8 mouse cellular contexts compared by ENCODE assay signal in genomic region chr10:81416581-81417226, GRCm38 (mm10). TPM values are rescaled to one million over a fixed set of nuclear protein-coding genes. Genes with fewer than 3 reads are reported as not detected.
DNase-seq lines count a peak whose midpoint lies in the region; ATAC-seq and TF ChIP-seq lines count a peak whose summit lies in the region.

No protein-coding gene starts in this region.

- DNase-seq in adrenal gland, postnatal 10 days = peak; percentile 92
- DNase-seq in embryo, embryonic 11 days = peak; percentile 88
- peak; percentile 92 for DNase-seq in gastrocnemius, postnatal 14 days
- peak; percentile 92 for DNase-seq in hindbrain, postnatal 0 days (ENCODE audit: low spot score)
- DNase-seq in left cerebral cortex, postnatal 10 days (ENCODE audit: extremely low spot score in 1 of 2, low spot score in 2 of 2) = peak; percentile 82 to 93
- peak; percentile 92 to 93 for DNase-seq in right cerebral cortex, postnatal 10 days (ENCODE audit: low spot score in 2 of 2)
- no peak for DNase-seq in spleen, adult 18-20 months

- peak; percentile 79 for TF ChIP-seq CTCF in hindbrain, postnatal 0 days (IDR thresholded peaks at IDR 0.05; ENCODE audit: low read depth)

- peak overlapping the region; percentile 13; the same call in 1 of the 2 replicates for H3K4me3 ChIP-seq in hindbrain, postnatal 0 days (ENCODE audit: low read length)

- no peaks in the 10 kb centered on the region for H3K27me3 ChIP-seq in hindbrain, postnatal 0 days (ENCODE audit: insufficient read depth, low read length)

- H3K4me1 ChIP-seq in hindbrain, postnatal 0 days (ENCODE audit: insufficient read depth, low read length) = peaks cover 30% of the 10 kb centered on the region

- H3K4me2 ChIP-seq in hindbrain, postnatal 0 days (ENCODE audit: low read depth, low read length) = peak overlapping the region; percentile 42

- 3% methylated on average over 18 of the region's 26 CpGs for WGBS in hindbrain, postnatal 0 days

- H3K27ac ChIP-seq in hindbrain, postnatal 0 days = peak overlapping the region; percentile 77

- H3K36me3 ChIP-seq in hindbrain, postnatal 0 days (ENCODE audit: insufficient read depth, low read length) = no peaks in the 10 kb centered on the region

- ATAC-seq in hindbrain, postnatal 0 days = peak; percentile 89
- ATAC-seq in megakaryocyte, adult 5-6 weeks (ENCODE audit: poor library complexity, severe bottlenecking) = peak; percentile 43

- H3K9me3 ChIP-seq in hindbrain, postnatal 0 days (ENCODE audit: low read length) = no peaks in the 10 kb centered on the region

- intact Hi-C loops in gastrocnemius, postnatal 14 days (cut with DNase I; ENCODE audit: low total_unique reads) = no loop called here
- intact Hi-C loops in left cerebral cortex, postnatal 10 days (cut with DNase I) = no loop called here

- H3K9ac ChIP-seq in hindbrain, postnatal 0 days (replicated peaks; ENCODE audit: low read length) = 0 out of 2 replicates have a peak overlapping the region, but pooled peaks have one; percentile 28

RNA-seq across cellular contexts. Expression of gene Smim24, which starts 23.9 kb away (rescaled TPM):
- total RNA-seq in adrenal gland, postnatal 10 days (2021) = 1 to 10 TPM; 1.2 to 1.6 TPM
- total RNA-seq in gastrocnemius, postnatal 14 days (2021) = under 1 TPM; 0.45 to 0.91 TPM
- 2.9 and 3.7 TPM in 2 replicates for total RNA-seq in hindbrain, postnatal 0 days (2014; rRNA removed)
- polyA plus RNA-seq in hindbrain, postnatal 0 days (2015; fragmentation: Nextera tagmentation; extraction: Ambion mirVana) = 1.4 and 1.7 TPM in 2 replicates
- total RNA-seq in left cerebral cortex, postnatal 10 days (2021) = 1 to 10 TPM; 2.0 to 2.2 TPM
- 30.6 and 34.0 TPM in 2 replicates for total RNA-seq in megakaryocyte, adult 5-6 weeks (2015)
- total RNA-seq in megakaryocyte, adult 5-6 weeks (2017) = 6.5 and 11.5 TPM in 2 replicates

RNA-seq across cellular contexts. Expression of gene Gm48552, which starts 27.9 kb away (rescaled TPM):
- total RNA-seq in adrenal gland, postnatal 10 days (2021) = 1 to 10 TPM in 1 of 2 experiments, under 1 TPM in 1; 0.45 to 1.9 TPM
- under 1 TPM in 1 of 2 experiments, not detected in 1; 0.80 TPM for total RNA-seq in gastrocnemius, postnatal 14 days (2021)
- 7.5 TPM in 2 replicates for total RNA-seq in hindbrain, postnatal 0 days (2014; rRNA removed)
- polyA plus RNA-seq in hindbrain, postnatal 0 days (2015; fragmentation: Nextera tagmentation; extraction: Ambion mirVana) = 2.7 and 4.0 TPM in 2 replicates
- total RNA-seq in left cerebral cortex, postnatal 10 days (2021) = 1 to 10 TPM; 2.5 to 3.5 TPM
- total RNA-seq in megakaryocyte, adult 5-6 weeks (2015) = not detected in 2 replicates
- total RNA-seq in megakaryocyte, adult 5-6 weeks (2017) = 0.26 and 1.4 TPM in 2 replicates

RNA-seq across cellular contexts. Expression of gene Gm48551, which starts 32.4 kb away (rescaled TPM):
- 1 to 10 TPM; 1.1 to 1.6 TPM for total RNA-seq in adrenal gland, postnatal 10 days (2021)
- under 1 TPM; 0.41 to 0.47 TPM for total RNA-seq in gastrocnemius, postnatal 14 days (2021)
- 2.1 and 3.3 TPM in 2 replicates for total RNA-seq in hindbrain, postnatal 0 days (2014; rRNA removed)
- polyA plus RNA-seq in hindbrain, postnatal 0 days (2015; fragmentation: Nextera tagmentation; extraction: Ambion mirVana) = 5.3 and 7.0 TPM in 2 replicates
- total RNA-seq in left cerebral cortex, postnatal 10 days (2021) = 1 to 10 TPM; 3.4 to 5.0 TPM
- 0.83 and 2.9 TPM in 2 replicates for total RNA-seq in megakaryocyte, adult 5-6 weeks (2015)
- total RNA-seq in megakaryocyte, adult 5-6 weeks (2017) = 0.33 TPM in 1 of 2 replicates, not detected in the other

RNA-seq across cellular contexts. Expression of gene Dohh, which starts 32.5 kb away (rescaled TPM):
- total RNA-seq in adrenal gland, postnatal 10 days (2021) = 10 to 100 TPM; 52.8 to 54.2 TPM
- 10 to 100 TPM; 38.6 to 39.8 TPM for total RNA-seq in gastrocnemius, postnatal 14 days (2021)
- 146 TPM in 2 replicates for total RNA-seq in hindbrain, postnatal 0 days (2014; rRNA removed)
- 111 and 114 TPM in 2 replicates for polyA plus RNA-seq in hindbrain, postnatal 0 days (2015; fragmentation: Nextera tagmentation; extraction: Ambion mirVana)
- 10 to 100 TPM; 79.3 to 83.5 TPM for total RNA-seq in left cerebral cortex, postnatal 10 days (2021)
- 5.4 and 5.7 TPM in 2 replicates for total RNA-seq in megakaryocyte, adult 5-6 weeks (2015)
- 21.9 and 42.4 TPM in 2 replicates for total RNA-seq in megakaryocyte, adult 5-6 weeks (2017)

RNA-seq across cellular contexts. Expression of gene Fzr1, which starts 38.4 kb away (rescaled TPM):
- total RNA-seq in adrenal gland, postnatal 10 days (2021) = 10 to 100 TPM; 42.1 to 51.7 TPM
- 10 to 100 TPM; 11.9 to 15.4 TPM for total RNA-seq in gastrocnemius, postnatal 14 days (2021)
- 106 and 118 TPM in 2 replicates for total RNA-seq in hindbrain, postnatal 0 days (2014; rRNA removed)
- polyA plus RNA-seq in hindbrain, postnatal 0 days (2015; fragmentation: Nextera tagmentation; extraction: Ambion mirVana) = 131 and 134 TPM in 2 replicates
- total RNA-seq in left cerebral cortex, postnatal 10 days (2021) = 10 to 100 TPM; 85.7 to 94.7 TPM
- 22.7 and 23.8 TPM in 2 replicates for total RNA-seq in megakaryocyte, adult 5-6 weeks (2015)
- total RNA-seq in megakaryocyte, adult 5-6 weeks (2017) = 20.9 and 24.0 TPM in 2 replicates

Comparison
In these comparisons a context has a peak if more than half of its experiments do, and no peak if none do; other contexts are left out.
1. DNase-seq: peak in adrenal gland, postnatal 10 days (single experiment), embryo, embryonic 11 days (single experiment), gastrocnemius, postnatal 14 days (single experiment), hindbrain, postnatal 0 days (single experiment), left cerebral cortex, postnatal 10 days (2 of 2) and right cerebral cortex, postnatal 10 days (2 of 2); none in spleen, adult 18-20 months (0 of 2).